Mouse (Mus musculus) adrenal gland (tissue): Measurements from ENCODE around the gene Pawr.

Experiments
- microRNA-seq, 2 experiments: library from miRNA; unstranded; fragments of <30 nt; microRNA quantifications; one replicate each; pipeline ENCODE4; 2019

The Pawr gene

Small RNA genes within 50 kb of the gene (microRNA-seq; reads per million reads assigned to microRNA genes)
- 0 reads per million in 2 experiments for gene Gm25591
